Mouse (Mus musculus): ENCODE data around the gene Olfr845.

The Olfr845 gene

GRCm38 (mm10) chr9:19336157-19336556 is at the start of gene Olfr845:
TSS of gene Olfr845 (plus strand) at chr9:19336457.
- DNase-seq, result no peak

DNA sequence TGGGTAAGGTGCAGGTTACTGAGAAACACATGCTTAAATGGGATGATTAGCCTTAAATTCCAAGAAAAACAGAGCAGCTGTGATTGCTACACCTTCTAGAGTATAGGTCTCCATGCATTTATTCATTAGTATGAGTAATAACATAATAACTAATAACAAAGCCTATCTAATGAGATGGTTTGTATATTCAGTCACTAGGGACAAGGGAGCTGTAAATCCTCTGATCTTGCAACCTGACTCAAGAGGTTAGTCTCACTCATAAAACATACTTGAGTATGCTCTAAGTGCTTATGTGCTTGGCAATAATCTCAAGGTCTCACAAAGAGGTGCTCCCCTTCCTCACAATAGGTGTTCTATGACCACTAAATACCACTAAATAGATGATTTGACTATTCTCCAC is 20.2 kb upstream of the Olfr845 start, which contains the start of gene Olfr844:
Olfr844 (plus strand) TSS at position 301 of the 400 bp plus-strand sequence.
- DNase-seq, result no peak

DNA sequence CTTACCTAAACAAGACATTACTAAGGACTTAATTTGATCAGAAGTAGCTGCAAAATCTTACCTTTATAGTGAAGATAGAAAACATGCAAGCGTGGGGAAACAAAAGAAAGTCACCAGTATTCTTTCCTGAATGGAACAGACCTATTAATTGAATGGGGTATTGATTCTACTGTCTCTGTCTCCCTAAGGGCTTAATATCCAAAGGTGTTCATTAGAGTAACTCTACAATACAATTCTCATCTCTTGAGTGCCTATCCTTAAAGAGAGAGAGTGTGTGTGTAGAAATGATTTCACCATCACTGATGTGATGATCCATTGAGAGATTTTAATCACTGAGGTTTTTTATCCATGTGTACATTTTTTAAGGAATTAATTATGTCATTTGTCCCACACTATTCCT is 27.6 kb downstream of the Olfr845 start, which contains the start of gene Olfr846:
Olfr846 (minus strand) TSS at position 101 of the 400 bp plus-strand sequence.
- DNase-seq, result no peak

DNA sequence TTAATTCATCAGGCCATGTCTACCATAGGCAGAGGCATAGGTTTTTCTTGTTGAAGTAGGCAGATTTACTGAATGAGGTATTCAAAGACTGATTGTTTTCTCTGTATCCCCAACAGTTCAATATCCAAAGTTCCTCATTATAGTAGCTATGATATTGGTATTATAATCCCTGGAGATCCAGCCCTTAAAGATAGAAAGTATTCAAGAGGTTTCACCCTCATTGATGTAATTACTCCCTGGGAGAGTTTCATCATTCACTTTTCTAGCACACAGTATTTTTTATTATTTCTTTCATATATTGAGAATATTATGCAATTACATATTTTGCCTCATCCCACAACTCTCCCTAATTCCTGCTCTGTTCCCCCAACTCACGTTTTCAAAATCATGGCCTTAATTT is 42.3 kb downstream of the Olfr845 start, which contains the start of gene Olfr847:
Olfr847 (minus strand) TSS at position 101 of the 400 bp plus-strand sequence.
- no peak for DNase-seq

All from kidney, adult 8-10 months (tissue).